Mouse (Mus musculus) embryonic fibroblast, embryonic 13.5 days (primary cell): Measurements from ENCODE around the gene Mettl7b.

ENCODE experiments used
- CTCF ChIP-seq: IDR thresholded peaks from 2 replicates; pipeline ENCODE4 v1.5.1; 2011; ENCODE audit warnings: mild to moderate bottlenecking, control low read depth, low read length, moderate library complexity, borderline replicate concordance; ENCODE audit not compliant: insufficient read depth
- POLR2A ChIP-seq: IDR thresholded peaks from 2 replicates; pipeline ENCODE4 v1.6.1; 2011; ENCODE audit warnings: low read depth, mild to moderate bottlenecking, control low read depth, low read length, moderate library complexity

DNA sequence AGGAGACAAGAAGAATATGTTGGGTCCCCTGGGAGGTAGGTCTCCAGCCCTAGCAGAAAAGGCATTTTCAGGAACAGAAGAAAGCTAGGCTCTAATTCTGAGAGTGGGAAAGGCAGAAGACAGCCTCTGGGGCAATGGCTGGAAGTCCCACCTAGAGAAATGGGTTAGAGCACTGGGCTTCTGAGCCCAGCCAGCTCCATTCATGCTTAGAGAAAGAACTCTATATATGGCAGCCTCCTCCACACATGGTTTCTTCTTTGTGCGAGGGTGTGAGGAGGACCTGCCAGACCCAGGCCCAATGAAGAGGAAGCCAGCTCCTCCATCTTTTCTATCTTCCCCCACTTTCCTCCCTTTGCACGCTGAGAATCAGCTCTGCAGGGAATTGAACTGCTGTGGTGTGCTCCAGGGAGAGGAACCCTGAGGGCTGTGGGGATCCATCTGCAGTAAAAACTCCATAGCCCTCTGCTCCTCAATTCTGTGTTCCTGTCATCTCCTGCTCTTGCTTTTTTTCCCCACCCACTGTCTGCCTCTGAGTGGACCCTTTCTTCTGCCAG is 49.6 kb upstream of the Mettl7b start, which contains the start of gene Olfr763:
- TF ChIP-seq CTCF (no peak), POLR2A (no peak)
